Mouse (Mus musculus) hindbrain, embryonic 14.5 days (tissue): ENCODE measurements at regions not wholly inside any gene's neighbourhood (a gene's known extent, or its start where the extent isn't known, plus 50 kb on each side); places are given as distances from the start of the nearest gene placed in this dataset.
A peak's percentile ranks its signal among the peaks of the same experiment; 100 is the strongest.

Experiments used
- ATAC-seq: fragments of 200-750 bp; cut with Nextera tagmentation; 2 replicates; pipeline ENCODE4 v1.8.0; 2017; ENCODE audit warnings: moderate number of reproducible peaks, mild to moderate bottlenecking, moderate TSS enrichment, moderate library complexity; ENCODE audit not compliant: low FRiP score
- DNase-seq: peaks from one replicate; pipeline ENCODE4 v3.0.0-alpha.2; 2015; ENCODE audit warnings: low spot score
- H3K27ac ChIP-seq: fragments of 300-500 bp; sonication (generic); 2 replicates; pipeline ENCODE4 v1.5.1; 2014; ENCODE audit warnings: mild to moderate bottlenecking, moderate library complexity
- H3K27me3 ChIP-seq: fragments of 300-500 bp; sonication (generic); 2 replicates; pipeline ENCODE4 v1.6.1; 2014; ENCODE audit warnings: mild to moderate bottlenecking, low read length, mixed read lengths; ENCODE audit not compliant: control insufficient read depth, insufficient read depth
- H3K36me3 ChIP-seq: fragments of 300-500 bp; sonication (generic); replicated peaks from 2 replicates; pipeline ENCODE4 v1.6.1; 2014; ENCODE audit not compliant: control insufficient read depth, insufficient read depth
- H3K4me1 ChIP-seq: fragments of 300-500 bp; sonication (generic); replicated peaks from 2 replicates; pipeline ENCODE4 v1.6.1; 2014; ENCODE audit warnings: antibody characterized with exemption, low read length, mixed read lengths; ENCODE audit not compliant: control insufficient read depth, insufficient read depth
- H3K4me2 ChIP-seq: fragments of 300-500 bp; sonication (generic); replicated peaks from 2 replicates; pipeline ENCODE4 v1.6.1; 2014; ENCODE audit warnings: mild to moderate bottlenecking, moderate library complexity
- H3K4me3 ChIP-seq: fragments of 300-500 bp; sonication (generic); replicated peaks from 2 replicates; pipeline ENCODE4 v1.5.1; 2014; ENCODE audit warnings: mild to moderate bottlenecking, low read length
- H3K9ac ChIP-seq: fragments of 300-500 bp; sonication (generic); 2 replicates; pipeline ENCODE4 v1.6.1; 2014
- H3K9me3 ChIP-seq: fragments of 300-500 bp; sonication (generic); 2 replicates; pipeline ENCODE4 v1.6.1; 2016; ENCODE audit warnings: low read length; ENCODE audit not compliant: control insufficient read depth
- WGBS: fragments of 180-500 bp; shearing (Covaris S2); extraction: QIAGEN DNeasy Blood & Tissue Kit; methylation state at CpG from one replicate; pipeline ENCODE4 v1.1.7; 2014; 5-methylcytosine and 5-hydroxymethylcytosine counted together

DNA sequence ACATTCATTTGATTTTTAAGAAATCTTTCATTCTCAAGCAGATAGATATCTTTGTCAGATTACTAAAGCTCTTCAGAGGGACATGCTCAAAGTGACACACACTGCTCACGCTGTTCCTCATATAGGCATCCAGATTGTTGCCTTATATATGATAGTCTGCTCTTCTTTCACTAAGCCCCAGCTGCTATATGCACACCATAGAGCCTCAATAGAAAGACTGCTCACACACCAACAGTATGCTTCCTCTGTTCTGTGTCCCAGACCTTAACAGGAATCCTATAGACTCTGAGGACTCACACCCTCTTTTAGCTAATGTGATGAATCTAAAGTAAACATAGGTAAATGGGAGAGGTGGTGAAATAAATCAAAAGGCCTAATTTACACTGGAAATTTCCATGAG is 561.8 kb downstream of the Smarca1 start:
- Histone ChIP-seq H3K27ac (no peak overlapping the region), H3K4me3 (no peak overlapping the region), H3K9ac (no peak overlapping the region), H3K9me3 (no peaks in the 10 kb centered on the region), H3K4me2 (no peak overlapping the region), H3K4me1 (no peaks in the 10 kb centered on the region), H3K36me3 (no peaks in the 10 kb centered on the region), H3K27me3 (no peaks in the 10 kb centered on the region)
- ATAC-seq (no peak), DNase-seq (no peak)
- WGBS, result 80% methylated on average over 1 of the region's 1 CpGs

DNA sequence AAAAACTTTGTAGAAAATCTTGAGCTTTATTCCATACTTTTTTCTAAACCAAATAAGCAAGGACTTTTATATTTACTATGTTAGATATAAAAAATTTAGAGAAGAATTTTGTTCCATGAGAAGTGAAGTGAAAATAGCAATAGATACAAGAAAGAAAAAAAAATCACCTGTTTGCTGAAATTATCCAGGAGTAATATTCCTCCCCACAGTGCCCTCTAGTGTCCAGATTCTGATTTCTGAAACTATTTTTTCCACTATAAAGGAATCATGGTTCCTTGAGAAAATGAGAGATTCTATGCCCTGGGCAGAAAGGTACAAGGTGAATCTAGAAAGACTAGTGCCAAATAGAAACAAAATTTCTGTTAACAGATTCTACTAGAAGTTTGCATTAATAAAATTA is 564.0 kb downstream of the Smarca1 start:
- ATAC-seq (no peak), DNase-seq (peak; percentile 59)
- H3K9me3 ChIP-seq, result no peaks in the 10 kb centered on the region
- H3K27ac ChIP-seq, result no peak overlapping the region
- H3K36me3 ChIP-seq, result no peaks in the 10 kb centered on the region
- no peaks in the 10 kb centered on the region for H3K27me3 ChIP-seq
- H3K4me1 ChIP-seq, result no peaks in the 10 kb centered on the region
- no peak overlapping the region for H3K9ac ChIP-seq
- H3K4me2 ChIP-seq, result no peak overlapping the region
- no peak overlapping the region for H3K4me3 ChIP-seq

DNA sequence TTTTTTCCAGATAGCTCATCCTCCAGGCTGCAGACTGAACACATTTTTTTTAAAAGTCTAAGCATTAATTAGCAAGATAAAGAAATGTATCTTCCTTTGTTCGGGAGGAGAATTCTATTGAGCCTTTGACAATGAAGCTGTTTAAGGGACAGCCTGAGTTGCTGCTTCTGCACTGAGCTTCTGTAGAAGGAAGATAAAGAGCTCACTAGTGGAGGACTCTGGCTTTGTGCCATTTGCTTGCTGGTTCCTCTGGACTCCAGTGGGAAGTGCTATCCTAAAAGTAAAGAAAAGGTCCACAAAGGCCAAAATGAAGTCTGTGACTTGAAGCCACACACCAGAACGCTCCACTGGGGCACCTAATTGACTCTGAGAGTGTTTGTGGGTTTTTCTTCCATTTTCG is 577.0 kb downstream of the Smarca1 start:
- WGBS, result 41% methylated on average over 3 of the region's 3 CpGs
- H3K36me3 ChIP-seq, result no peaks in the 10 kb centered on the region
- H3K27ac ChIP-seq, result no peak overlapping the region
- H3K4me3 ChIP-seq, result no peak overlapping the region
- no peak overlapping the region for H3K4me2 ChIP-seq
- H3K9me3 ChIP-seq, result no peaks in the 10 kb centered on the region
- no peak for ATAC-seq
- H3K4me1 ChIP-seq, result no peaks in the 10 kb centered on the region
- DNase-seq, result no peak
- no peak overlapping the region for H3K9ac ChIP-seq
- no peaks in the 10 kb centered on the region for H3K27me3 ChIP-seq

DNA sequence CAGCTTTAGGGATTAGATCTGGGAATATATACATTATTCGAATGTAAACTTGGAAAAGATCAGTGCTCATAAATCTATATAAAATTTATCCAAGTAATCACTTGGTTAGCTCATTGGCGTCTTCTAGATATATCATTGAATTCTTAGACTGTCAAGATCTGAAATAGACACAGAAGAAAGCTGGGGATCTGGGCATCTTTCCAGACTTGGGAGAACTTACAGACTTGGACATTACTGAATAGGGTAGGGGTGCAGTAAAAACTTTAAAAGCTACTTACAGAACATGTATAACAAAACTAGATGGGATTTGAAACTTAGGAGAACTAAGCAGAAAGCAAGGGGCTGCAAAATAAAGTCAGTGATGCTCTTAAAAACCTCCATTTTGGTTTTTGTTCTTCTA is 585.6 kb downstream of the Smarca1 start:
- no peak overlapping the region for H3K4me2 ChIP-seq
- H3K27me3 ChIP-seq, result no peaks in the 10 kb centered on the region
- no peak overlapping the region for H3K9ac ChIP-seq
- H3K4me1 ChIP-seq, result no peaks in the 10 kb centered on the region
- H3K27ac ChIP-seq, result no peak overlapping the region
- no peaks in the 10 kb centered on the region for H3K9me3 ChIP-seq
- H3K36me3 ChIP-seq, result no peaks in the 10 kb centered on the region
- WGBS, result 79% methylated on average over 2 of the region's 2 CpGs
- no peak for DNase-seq
- no peak overlapping the region for H3K4me3 ChIP-seq
- ATAC-seq, result no peak

DNA sequence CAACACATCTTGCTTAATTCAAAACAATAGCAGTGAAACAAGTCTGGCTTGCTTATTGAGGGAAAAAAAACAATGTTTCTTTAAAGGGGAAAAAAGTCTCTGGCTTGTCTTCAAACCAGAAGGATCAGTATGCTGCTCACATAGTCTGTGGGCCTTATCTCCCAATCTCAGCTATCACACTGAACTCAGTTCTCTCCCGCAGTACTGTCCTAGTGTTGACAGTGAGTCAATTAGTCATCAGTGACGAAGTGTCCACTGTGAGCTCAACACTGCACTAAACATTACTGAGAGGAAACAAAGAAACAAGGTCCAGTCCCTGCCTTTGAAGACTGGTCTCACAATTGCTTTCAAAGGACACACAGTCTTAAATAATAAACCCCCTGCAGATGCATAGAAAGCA is 589.2 kb downstream of the Smarca1 start:
- no peaks in the 10 kb centered on the region for H3K9me3 ChIP-seq
- no peaks in the 10 kb centered on the region for H3K4me1 ChIP-seq
- 26% methylated on average over 2 of the region's 2 CpGs for WGBS
- no peak for DNase-seq
- H3K27ac ChIP-seq, result no peak overlapping the region
- H3K27me3 ChIP-seq, result no peaks in the 10 kb centered on the region
- no peak for ATAC-seq
- no peaks in the 10 kb centered on the region for H3K36me3 ChIP-seq
- no peak overlapping the region for H3K4me3 ChIP-seq
- no peak overlapping the region for H3K4me2 ChIP-seq
- no peak overlapping the region for H3K9ac ChIP-seq

DNA sequence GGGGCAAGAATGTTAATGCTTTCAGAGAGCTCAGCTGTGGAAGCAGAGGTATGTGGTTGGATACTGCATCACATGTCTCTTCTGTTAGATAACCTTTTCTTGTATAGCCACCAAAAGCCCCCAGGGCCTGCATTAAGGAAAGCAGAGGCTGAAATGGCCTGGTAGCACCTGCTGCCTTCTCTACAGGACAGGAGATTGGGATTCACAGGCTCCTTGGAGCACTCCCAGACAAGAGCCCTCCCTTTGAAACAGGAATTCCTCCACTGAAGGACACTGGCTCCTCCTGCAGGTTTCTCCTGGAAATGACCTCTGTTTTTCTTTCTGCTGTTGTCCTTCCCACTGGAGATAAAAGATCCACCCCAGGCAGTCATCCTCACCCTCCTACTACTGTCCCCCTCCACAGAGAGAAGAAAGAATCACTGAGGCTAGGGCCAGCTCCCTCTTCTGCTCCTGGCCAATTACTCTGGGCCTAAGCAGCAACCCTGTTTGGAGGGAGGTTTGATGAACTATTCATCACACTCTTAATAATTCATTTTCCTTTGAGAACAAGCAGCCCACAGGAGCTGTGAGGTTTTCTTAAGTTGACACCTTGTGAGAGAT is 600.1 kb downstream of the Smarca1 start:
- ATAC-seq (peak; percentile 51), DNase-seq (peak; percentile 42)
- no peak overlapping the region for H3K9ac ChIP-seq

More for the DNA sequence above, 600.1 kb downstream of the Smarca1 start:
- no peak overlapping the region for H3K4me2 ChIP-seq
- no peak overlapping the region for H3K27ac ChIP-seq
- no peaks in the 10 kb centered on the region for H3K36me3 ChIP-seq
- H3K9me3 ChIP-seq, result no peaks in the 10 kb centered on the region
- H3K4me3 ChIP-seq, result no peak overlapping the region
- H3K4me1 ChIP-seq, result no peaks in the 10 kb centered on the region
- no peaks in the 10 kb centered on the region for H3K27me3 ChIP-seq
